Mouse (Mus musculus) megakaryocyte, embryonic 14.5 days (primary cell): ENCODE measurements around the gene Epb41l3.
"Not testable (repeated sequence)": the region's sequence is repeated elsewhere in the genome, so short reads cannot be mapped to it uniquely, and the experiment has no call there.

Experiments
- FLI1 ChIP-seq: IDR thresholded peaks from 2 replicates; pipeline ENCODE4 v1.6.1; 2012; ENCODE audit warnings: low read length, inconsistent platforms, mixed read lengths
- GATA1 ChIP-seq: IDR thresholded peaks from 3 replicates; pipeline ENCODE4 v1.6.1; 2012; ENCODE audit warnings: mixed read lengths, low read length, inconsistent platforms, borderline replicate concordance

- not testable (repeated sequence) for TF ChIP-seq GATA1, FLI1
Measured at GRCm38 (mm10) chr17:69122403-69122802, 46.9 kb downstream of the Epb41l3 start.
